In the genomic region with DNA sequence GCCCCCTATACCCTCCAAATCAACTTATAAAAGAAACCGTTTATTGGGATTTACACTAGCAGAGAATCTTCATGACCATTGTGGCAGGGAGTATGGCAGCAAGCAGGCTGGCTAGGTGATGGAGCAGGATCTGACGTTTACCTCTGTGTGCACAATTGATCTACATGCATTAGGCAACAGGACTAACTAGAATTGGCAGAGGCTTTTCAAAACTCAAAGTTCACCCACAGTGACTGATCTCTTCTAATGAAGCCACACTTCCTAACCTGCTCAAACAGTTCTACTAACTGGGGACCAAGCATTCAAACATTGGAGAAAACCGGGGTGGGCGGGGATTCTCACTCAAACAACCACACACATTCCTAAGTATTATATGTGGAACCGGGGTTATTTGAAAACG, we compare ENCODE assay signal across 23 mouse cellular contexts.
"Had no signal": no experiment of that assay in that cellular context is flagged by ENCODE, and none has a peak within 500 bp of the region (broad histone marks: within the 10 kb centered on the region; RNA-seq: fewer than 3 reads in every experiment).

No protein-coding gene starts in this region.

- H3K27ac ChIP-seq: heart, embryonic 10.5 days; hindbrain, embryonic 10.5 days; hindbrain, embryonic 12.5 days; hindbrain, embryonic 14.5 days; intestine, embryonic 15.5 days; layer of hippocampus, adult 2 months; limb, embryonic 13.5 days; limb, embryonic 15.5 days had no signal

- H3K4me3 ChIP-seq: heart, embryonic 10.5 days; heart, embryonic 12.5 days; hindbrain, embryonic 10.5 days; hindbrain, embryonic 12.5 days; intestine, embryonic 15.5 days; layer of hippocampus, adult 2 months; limb, embryonic 13.5 days; limb, embryonic 15.5 days had no signal

- H3K27me3 ChIP-seq: heart, embryonic 12.5 days; hindbrain, embryonic 12.5 days; intestine, embryonic 15.5 days; limb, embryonic 13.5 days; limb, embryonic 15.5 days had no signal

- DNase-seq: gastrocnemius, postnatal 14 days; gastrocnemius, postnatal 36 days; heart, adult 11 months; heart, postnatal 10 days; heart, postnatal 4 days; kidney, adult 18-20 months; kidney, adult 8-10 months; kidney, postnatal 10 days; kidney, postnatal 25 days; kidney, postnatal 4 days; left cerebral cortex, postnatal 4 days had no signal

- H3K9ac ChIP-seq: heart, embryonic 12.5 days; hindbrain, embryonic 12.5 days; hindbrain, embryonic 14.5 days; intestine, embryonic 15.5 days; limb, embryonic 13.5 days; limb, embryonic 15.5 days had no signal

- H3K4me1 ChIP-seq: heart, embryonic 10.5 days; heart, embryonic 12.5 days; hindbrain, embryonic 10.5 days; hindbrain, embryonic 12.5 days; intestine, embryonic 15.5 days; limb, embryonic 13.5 days; limb, embryonic 15.5 days had no signal

- H3K4me2 ChIP-seq: heart, embryonic 12.5 days; hindbrain, embryonic 12.5 days; hindbrain, embryonic 14.5 days; intestine, embryonic 15.5 days; limb, embryonic 13.5 days; limb, embryonic 15.5 days had no signal

- ATAC-seq: hindbrain, embryonic 16.5 days; inflammation-experienced regulatory T-cells, adult 6 months; intestine, embryonic 15.5 days; intestine, postnatal 0 days had no signal

- H3K9me3 ChIP-seq: heart, embryonic 10.5 days; heart, embryonic 12.5 days; hindbrain, embryonic 10.5 days; hindbrain, embryonic 12.5 days; intestine, embryonic 15.5 days; limb, embryonic 13.5 days; limb, embryonic 15.5 days had no signal

- H3K36me3 ChIP-seq: heart, embryonic 10.5 days; heart, embryonic 12.5 days; hindbrain, embryonic 10.5 days; hindbrain, embryonic 12.5 days; intestine, embryonic 15.5 days; limb, embryonic 13.5 days; limb, embryonic 15.5 days had no signal
